Mouse (Mus musculus): ENCODE measurements around the gene Use1.

- no peak for TF ChIP-seq MYOG (IDR thresholded peaks at IDR 0.05; ENCODE audit: control insufficient read depth in 1 of 3, insufficient read depth in 1 of 3, insufficient read length in 2 of 3, low read depth in 2 of 3)
- TF ChIP-seq POLR2A (IDR thresholded peaks at IDR 0.05; ENCODE audit: insufficient read length, low read depth): no peak
- no peak for TF ChIP-seq MYOD1 (IDR thresholded peaks at IDR 0.05; ENCODE audit: control insufficient read depth in 1 of 3, insufficient read length in 2 of 3, low read depth in 2 of 3)
- no peak for TF ChIP-seq MAX (IDR thresholded peaks at IDR 0.05; ENCODE audit: low read depth)
- no peak for TF ChIP-seq E2F4 (IDR thresholded peaks at IDR 0.05; ENCODE audit: insufficient read depth)
- no peak for TF ChIP-seq REST (IDR thresholded peaks at IDR 0.05; ENCODE audit: insufficient read depth, insufficient read length)
- no peak for TF ChIP-seq TCF12 (IDR thresholded peaks at IDR 0.05; ENCODE audit: insufficient read depth, poor library complexity, severe bottlenecking)
- no peak for TF ChIP-seq POLR2AphosphoS2 (IDR thresholded peaks at IDR 0.05; ENCODE audit: insufficient read length, low read depth)
Measured at GRCm38 (mm10) chr8:71369040-71369718, 2.5 kb downstream of the Use1 start.

Measured in myocyte (in vitro differentiated cells).